Mouse (Mus musculus) megakaryocyte progenitor cell, adult 5-6 weeks (primary cell): ENCODE results near the gene Ppard. TPM values are rescaled to one million over a fixed set of nuclear protein-coding genes. Genes with fewer than 3 reads are reported as not detected.
A peak's percentile ranks its signal among the peaks of the same experiment; 100 is the strongest.
"Not testable (repeated sequence)": the region's sequence is repeated elsewhere in the genome, so short reads cannot be mapped to it uniquely, and the experiment has no call there.

Experiments
- ATAC-seq: replicated peaks from 2 replicates; pipeline ENCODE4 v1.8.0; 2016; ENCODE audit warnings: mild to moderate bottlenecking, moderate TSS enrichment, inconsistent platforms; ENCODE audit not compliant: poor library complexity
- total RNA-seq, 2 experiments: library from RNA; stranded (forward) in 1 of 2; stranded (reverse) in 1 of 2; fragments of 157-497, 149-512 nt in 1 of 2; fragments of 200-1000 nt in 1 of 2; gene quantifications; 2 replicates each; pipeline versions ENCODE4 v1.2.3 to v1.2.4; 2015 to 2017

The Ppard gene
- total RNA-seq, 2 experiments from 2014 or later: 1.9 to 7.7 TPM

GRCm38 (mm10) chr17:28312232-28313211 lies 80.0 kb downstream of the Ppard start:
- peak; percentile 43 for ATAC-seq

- peak; percentile 90 for ATAC-seq
Observed at GRCm38 (mm10) chr17:28313212-28313879, 80.8 kb downstream of the Ppard start, which contains the start of gene Fance. TSS of gene Fance (plus strand) at chr17:28313519.

GRCm38 (mm10) chr17:28313880-28314225 lies 81.4 kb downstream of the Ppard start:
- ATAC-seq: no peak

- no peak for ATAC-seq
Observed at GRCm38 (mm10) chr17:28315611-28316160, 83.2 kb downstream of the Ppard start.

- no peak for ATAC-seq
Observed at GRCm38 (mm10) chr17:28316476-28316875, 84.0 kb downstream of the Ppard start.

GRCm38 (mm10) chr17:28317091-28317490 lies 84.6 kb downstream of the Ppard start:
- ATAC-seq: no peak

- peak; percentile 21 for ATAC-seq
Observed at GRCm38 (mm10) chr17:28317725-28318124, 85.2 kb downstream of the Ppard start.

GRCm38 (mm10) chr17:28321700-28322099 lies 89.2 kb downstream of the Ppard start:
- no peak for ATAC-seq

- ATAC-seq: no peak
Observed at GRCm38 (mm10) chr17:28323786-28324185, 91.3 kb downstream of the Ppard start.

- ATAC-seq: not testable (repeated sequence)
Observed at GRCm38 (mm10) chr17:28324416-28324815, 91.9 kb downstream of the Ppard start.

- no peak for ATAC-seq
Observed at GRCm38 (mm10) chr17:28325751-28326150, 93.3 kb downstream of the Ppard start.

GRCm38 (mm10) chr17:28326951-28327350 lies 94.5 kb downstream of the Ppard start:
- no peak for ATAC-seq

- ATAC-seq: peak; percentile 20; the same call in 1 of the 2 replicates
Observed at GRCm38 (mm10) chr17:28327673-28328325, 95.3 kb downstream of the Ppard start.

GRCm38 (mm10) chr17:28328366-28328928 lies 95.9 kb downstream of the Ppard start, which contains the start of gene Rpl10a:
TSS of gene Rpl10a (plus strand) at chr17:28328471.
- ATAC-seq: peak; percentile 81

- 0 out of 2 replicates have a peak, but pooled peaks have one; percentile 11 for ATAC-seq
Observed at GRCm38 (mm10) chr17:28328946-28329345, 96.4 kb downstream of the Ppard start.

GRCm38 (mm10) chr17:28329503-28330231 lies 97.2 kb downstream of the Ppard start:
- no peak for ATAC-seq

- ATAC-seq: no peak
Observed at GRCm38 (mm10) chr17:28330232-28330546, 97.7 kb downstream of the Ppard start.

GRCm38 (mm10) chr17:28330590-28330989 lies 98.1 kb downstream of the Ppard start:
- ATAC-seq: not testable (repeated sequence)

GRCm38 (mm10) chr17:28331241-28332112 lies 99.0 kb downstream of the Ppard start:
- no peak for ATAC-seq
